Mouse (Mus musculus) cerebral cortex, adult 2 months (tissue): ENCODE results near the gene Rnf222.

Source experiments
- WGBS: fragments of 180-500 bp; shearing (Covaris S2); methylation state at CpG from one replicate; pipeline ENCODE4 v1.1.7; 2018; 5-methylcytosine and 5-hydroxymethylcytosine counted together

Rnf222 gene

DNA sequence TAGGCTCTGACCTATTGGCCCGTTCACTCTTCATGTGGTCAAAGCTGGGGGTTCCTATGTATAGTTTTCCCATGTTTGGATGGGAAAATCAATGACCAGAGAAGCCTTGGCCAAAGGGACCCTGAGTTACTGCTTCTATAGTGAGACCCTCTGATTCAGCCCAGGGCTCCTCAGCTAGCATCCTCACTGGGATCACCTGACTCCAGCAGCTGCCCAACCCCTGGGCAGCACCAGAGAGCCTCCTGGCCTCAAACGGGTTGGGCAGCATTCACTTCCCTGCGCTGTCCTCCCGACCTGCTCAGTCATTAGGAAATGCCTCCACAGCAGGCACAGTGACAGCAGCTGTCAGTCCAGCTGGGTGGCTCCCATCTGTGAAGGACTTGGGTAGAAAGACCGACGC lies at the start of gene Rnf222:
Gene Rnf222 (plus strand): TSS at position 301 of the 400 bp plus-strand sequence.
- 38% methylated on average over 6 of the region's 6 CpGs for WGBS

DNA sequence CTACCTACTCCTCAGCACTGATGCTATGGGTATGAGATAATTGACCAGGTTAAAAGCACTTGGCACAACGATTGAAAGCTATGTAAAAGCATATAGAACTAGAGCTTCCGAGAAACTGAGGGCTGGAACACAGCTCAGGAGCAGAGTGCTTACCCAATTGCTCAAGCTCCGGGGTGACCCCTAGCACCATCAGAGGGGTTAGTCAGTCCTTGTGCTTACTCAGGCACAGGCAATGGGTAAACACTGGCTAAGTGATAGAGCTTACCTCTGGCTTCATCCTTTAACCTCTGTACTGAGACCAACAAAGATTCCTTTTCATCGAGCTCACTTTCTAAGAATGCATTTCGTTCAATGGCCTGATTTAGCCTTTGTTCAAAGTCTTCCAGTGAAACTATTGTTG lies 48.7 kb upstream of the Rnf222 start:
- 62% methylated on average over 5 of the region's 5 CpGs for WGBS

DNA sequence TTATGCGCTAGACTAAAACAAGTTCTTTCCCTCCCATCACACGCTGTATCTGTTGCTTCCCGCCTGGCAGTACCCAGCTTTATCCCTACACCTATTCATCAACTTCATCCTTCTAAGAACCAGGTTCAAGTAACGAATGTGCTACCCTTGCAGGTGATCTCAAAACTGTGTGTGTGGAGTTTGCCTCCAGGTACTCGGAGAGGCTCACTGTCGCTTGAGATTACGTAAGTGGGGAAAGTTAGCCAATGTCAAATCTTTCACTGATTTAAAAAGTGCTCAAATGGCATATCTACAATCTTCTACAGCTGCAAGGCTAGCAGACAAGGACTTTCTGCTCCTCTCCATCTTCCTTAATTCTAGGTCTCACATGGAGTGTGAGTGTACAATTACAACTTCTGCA lies 37.5 kb upstream of the Rnf222 start:
- WGBS: 48% methylated on average over 7 of the region's 7 CpGs

DNA sequence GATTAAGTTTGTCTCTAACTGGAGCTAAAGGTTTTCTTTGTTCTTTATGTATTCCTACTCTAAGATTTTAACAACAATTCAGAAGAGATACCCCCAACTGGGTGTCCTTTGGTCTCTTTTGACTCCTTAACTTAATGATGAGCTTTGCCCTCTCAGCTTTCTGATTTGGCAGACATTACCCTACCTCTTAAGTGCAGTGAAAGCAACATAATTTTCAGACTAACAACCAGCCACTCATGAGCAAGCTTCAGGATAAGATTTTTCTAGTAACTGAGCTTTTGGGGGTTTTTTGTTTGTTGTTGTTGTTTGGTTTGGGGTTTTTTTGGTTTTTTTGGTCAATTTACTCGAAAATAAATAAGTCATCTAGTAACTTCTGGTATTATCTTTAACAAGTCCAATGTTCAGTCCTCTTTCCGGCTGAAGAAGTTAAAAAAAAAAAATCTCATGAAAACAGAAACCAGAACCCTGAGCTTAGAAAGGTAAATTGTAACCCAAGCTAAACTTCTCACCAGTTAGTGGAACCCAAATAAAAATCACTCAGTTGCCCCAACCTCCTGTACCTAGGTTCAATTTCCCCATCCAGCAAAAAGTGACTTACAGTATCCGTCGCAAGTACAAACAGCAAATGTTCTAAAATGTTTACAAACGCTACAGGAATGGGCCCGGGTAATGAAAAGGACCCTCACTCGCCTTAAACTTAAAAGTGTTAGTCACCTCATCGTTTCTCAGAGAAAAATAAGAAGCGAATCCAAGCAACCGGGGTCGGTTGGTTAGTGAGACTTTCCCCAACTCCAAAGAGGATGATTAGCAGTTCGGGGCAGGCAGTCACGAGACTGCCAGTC lies 36.5 kb upstream of the Rnf222 start:
- 1% methylated on average over 13 of the region's 13 CpGs for WGBS

DNA sequence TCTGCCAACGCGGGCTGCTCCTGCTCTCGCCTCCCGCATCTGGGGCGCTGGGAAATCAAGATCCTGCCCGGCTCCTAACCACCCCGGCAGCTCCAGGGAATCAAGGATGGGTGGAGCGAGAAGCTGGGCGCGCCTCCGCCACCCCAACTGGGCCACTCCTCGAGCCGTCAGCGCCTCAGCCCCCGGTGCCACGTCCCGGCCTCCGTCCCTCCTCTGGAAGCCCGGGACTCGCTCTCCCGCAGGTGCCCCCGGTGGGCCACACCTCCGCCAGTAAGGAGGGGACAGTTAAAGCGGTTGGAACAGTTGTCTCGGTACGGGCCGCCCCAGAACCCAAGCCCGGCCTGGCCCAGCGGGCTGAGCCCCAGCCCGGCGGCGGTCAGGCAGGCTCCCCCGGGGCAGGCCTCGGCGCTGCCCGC lies 35.9 kb upstream of the Rnf222 start:
- WGBS: 0% methylated on average over 36 of the region's 36 CpGs

DNA sequence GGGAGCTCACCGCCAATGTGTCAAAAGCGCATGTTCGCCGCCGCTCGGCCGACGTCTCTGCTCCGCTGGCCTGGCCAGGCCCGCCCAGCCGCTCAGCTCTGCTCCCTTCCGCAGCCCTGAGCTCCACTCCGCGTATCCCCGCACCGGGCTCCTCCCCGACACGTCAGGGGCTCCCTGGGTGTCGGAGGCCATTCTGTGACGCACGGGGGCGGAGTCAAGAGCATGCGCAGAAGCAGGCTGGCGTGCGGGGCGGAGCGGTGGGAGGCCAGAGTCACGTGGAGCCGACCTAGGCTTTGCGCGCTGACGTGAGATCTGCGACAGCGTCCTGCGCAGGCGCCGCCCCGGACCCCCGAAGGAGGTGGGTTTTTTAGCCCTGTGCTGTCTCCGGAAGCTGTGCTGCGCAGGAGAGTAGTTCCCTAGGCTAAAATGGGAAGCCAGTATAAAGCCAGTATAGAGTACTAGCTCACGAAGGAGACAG lies 35.4 kb upstream of the Rnf222 start:
- under 1% methylated on average over 42 of the region's 42 CpGs for WGBS

DNA sequence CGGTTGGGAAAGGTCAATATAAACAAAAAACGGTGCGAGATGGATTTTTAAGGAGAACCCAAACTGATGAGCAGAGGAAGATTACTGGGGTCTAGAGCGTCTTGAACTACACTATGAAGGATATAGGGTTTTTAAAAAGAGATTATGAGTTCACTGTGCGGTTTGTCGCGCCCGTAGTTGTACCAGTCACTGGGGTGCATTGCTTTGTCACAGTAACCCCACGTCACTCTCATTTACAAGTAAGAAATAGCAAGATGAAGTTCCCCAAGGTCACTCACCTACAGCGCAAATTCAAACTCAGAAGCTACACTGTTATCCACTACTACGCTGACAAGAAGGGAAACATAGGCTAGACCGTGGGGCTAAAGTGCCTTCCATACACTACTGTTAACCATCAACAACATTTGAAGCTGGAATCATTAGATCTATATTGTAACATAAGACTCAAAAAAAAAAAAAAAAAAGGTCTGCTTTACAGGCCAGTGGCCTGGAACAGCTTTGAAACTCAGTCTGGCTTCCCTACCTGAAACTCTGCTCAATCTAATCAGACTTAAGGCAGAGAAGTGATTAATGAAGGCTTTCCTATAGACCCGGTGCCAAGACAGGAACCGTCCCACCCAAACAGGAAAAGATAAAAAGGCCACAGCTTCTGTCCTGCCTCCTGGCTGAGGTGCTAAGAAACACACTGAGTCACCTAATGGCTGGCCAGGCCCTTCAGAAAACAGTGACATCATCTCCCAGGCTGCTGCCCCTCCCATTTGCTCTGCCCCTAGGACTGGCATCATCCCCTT lies 34.5 kb upstream of the Rnf222 start:
- 32% methylated on average over 14 of the region's 14 CpGs for WGBS

DNA sequence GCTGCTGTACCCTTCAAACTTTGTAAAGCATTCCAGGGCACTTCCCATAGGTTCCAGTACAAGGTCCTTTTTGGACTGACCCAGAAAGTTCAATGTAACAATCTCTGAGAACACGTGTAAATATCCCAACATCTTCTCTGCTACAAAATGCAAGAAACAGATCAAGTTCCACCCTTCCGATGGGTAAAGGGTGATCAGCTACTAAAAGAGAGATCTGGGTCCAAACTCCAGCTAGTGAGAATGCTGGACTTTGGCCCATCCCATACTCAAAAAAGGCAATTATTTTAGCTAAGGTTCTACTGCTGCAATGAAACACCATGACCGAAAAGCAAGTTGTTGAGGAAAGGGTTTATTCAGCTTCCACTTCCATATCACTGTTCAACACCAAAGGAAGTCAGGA lies 33.7 kb upstream of the Rnf222 start:
- WGBS: 86% methylated on average over 3 of the region's 3 CpGs

DNA sequence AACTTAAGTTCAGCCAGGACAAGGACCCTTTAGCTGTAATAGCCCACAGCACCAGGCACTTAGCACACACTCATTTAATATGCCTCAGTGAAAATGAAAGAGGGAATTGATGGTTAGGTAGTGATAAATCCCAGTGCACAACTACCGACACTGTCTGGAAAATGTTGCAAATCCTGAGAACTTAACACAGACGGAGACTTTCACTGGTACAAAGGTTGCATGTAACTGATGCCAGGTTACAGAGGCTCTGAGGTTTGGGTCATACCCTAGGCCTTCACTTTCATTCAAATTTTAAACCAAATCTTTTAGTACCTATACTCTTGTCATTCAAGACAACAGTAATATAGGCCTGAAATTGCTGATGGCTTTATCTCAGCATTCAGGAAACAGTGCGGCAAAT lies 31.0 kb upstream of the Rnf222 start:
- 95% methylated on average over 3 of the region's 3 CpGs for WGBS

DNA sequence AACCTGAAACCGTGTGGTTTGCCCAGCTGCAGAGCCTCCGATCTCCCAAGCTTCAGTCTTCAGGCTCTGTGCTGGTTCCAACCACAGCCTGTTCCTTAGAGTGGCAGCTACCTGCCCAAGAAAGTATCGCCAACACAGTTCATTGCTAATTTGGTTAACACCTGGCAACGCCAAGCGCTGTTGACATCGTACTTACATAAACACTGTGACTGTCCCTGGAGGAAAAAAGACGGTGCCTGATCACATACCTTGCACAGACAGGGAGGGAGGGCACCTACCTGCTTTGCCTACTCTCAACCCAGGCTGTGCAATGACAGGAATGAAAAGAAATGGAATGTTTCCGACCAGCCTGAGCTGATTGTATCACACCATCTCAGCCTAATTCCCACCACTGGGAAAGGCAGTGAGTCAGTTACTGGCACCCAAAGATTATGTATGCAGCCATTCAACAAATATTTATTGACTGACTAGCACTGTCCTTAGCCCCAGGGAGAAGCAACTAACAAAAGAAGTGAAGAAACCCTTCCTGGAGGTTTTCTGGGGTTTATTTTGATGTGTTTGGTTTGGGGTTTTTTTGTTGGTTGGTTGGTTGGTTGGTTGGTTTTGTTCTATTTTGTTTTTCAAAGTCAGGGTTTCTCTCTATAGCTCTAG lies 28.3 kb upstream of the Rnf222 start:
- WGBS: 84% methylated on average over 8 of the region's 8 CpGs

DNA sequence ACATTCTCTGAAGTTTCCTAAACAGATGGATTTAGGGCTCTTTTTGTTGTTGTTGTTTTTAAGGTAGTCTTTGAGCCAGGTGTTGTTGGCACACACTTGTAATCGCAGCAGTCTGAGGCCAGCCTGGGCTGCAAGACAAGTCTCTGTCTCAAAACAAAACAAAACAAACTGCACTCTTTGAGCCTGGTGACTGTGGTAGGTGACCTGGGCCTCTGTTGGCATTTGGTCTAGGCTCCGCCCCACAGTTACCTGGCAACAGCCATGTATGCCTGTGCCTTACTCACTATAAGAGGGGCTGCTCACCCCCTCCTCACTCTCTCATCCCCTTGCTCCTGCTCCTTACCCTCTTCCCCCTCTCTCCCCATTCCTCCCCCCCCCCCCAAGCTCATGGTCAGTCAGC lies 26.1 kb upstream of the Rnf222 start:
- WGBS: 72% methylated on average over 2 of the region's 2 CpGs

DNA sequence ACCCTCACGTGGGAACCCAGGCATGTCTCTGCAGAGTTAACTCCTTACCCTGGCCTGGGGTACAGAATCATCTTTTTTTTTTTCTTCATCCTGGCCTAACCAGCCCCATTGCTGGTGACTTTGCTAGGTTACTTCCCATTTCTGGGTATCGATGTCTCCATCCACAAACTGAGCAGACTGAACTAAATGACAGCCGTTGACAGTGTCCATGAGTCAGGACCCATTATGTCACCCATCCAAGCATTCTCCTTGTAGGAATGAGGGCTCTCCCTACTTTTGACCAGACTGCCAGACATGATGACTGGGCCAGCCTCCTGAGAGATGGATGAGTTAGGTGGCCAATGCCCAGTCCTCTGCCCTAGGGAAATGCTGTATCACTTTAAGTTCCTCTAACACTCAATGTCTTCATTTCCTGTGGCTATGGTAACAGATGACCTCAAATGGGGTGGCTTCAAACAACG lies 24.7 kb upstream of the Rnf222 start:
- WGBS: 63% methylated on average over 4 of the region's 4 CpGs

DNA sequence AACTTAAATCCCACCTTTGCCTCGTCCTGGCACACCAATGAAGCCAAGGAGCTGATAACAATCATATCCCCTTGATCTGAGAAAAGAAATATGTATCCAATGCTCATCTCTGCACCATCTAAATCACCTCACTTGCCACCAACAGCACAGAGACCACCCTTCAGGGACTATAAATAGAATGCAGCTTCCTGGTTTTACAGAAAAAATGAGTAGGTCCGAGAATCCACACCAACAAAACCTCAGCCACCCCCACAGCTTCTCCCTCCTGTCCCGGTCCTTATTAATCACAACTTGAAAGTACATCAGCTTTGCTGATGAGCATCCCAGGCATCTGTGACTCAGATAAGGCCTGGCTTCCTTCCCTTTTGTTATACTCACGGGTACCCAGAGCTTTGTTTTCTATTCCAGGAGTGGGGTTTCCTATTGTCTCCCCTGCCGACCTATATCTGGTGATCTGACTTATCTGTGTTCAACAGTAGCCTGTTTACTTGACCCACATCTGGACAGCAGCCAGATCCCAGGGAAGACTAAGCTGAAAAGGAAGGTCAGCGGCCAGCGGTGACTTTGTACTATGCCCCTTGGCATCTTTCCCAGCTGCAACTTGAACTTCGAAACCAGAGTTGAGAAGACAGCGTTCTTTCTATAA lies 23.7 kb upstream of the Rnf222 start:
- WGBS: 46% methylated on average over 9 of the region's 9 CpGs

DNA sequence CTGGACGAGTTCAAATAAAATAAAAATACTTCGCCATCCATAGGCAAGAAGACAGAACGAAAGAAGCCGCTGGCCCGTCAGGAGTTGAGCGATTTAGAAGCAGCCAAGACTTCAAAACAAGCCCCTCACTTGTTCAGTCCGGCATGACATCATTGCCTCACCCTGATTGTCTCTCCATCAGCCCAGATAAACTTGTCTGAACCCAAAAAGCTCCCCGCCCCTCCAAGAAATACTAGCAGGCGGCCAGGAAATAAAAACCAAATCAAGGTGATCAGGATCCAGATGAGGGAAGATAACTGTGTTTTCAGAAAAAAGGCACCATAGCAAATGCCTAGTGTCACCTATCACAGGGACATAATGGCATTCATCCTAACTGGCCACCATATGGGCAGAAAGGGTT lies 17.1 kb upstream of the Rnf222 start:
- 78% methylated on average over 9 of the region's 9 CpGs for WGBS

DNA sequence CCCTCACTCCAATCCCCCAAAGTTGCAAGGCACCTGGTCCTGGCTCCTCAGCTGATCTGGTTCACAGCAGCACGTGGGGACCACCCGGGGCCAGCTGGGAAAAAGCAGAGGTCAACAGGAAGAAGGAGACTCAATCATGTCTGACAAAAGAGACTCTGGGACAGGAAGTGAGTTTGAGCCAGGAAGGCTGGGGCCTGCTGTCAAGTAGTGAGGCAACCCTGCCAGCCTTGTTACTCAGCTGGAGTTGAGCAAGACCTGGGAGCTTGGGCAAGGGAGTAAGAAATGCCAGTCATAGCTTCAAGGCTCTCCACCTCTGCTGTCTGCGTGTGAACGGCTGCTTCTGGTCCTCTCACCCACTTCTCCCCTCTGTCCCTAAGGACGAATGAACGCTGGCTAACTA lies 16.6 kb upstream of the Rnf222 start, which contains the start of gene Ndel1:
Gene Ndel1 (minus strand): TSS at position 111 of the 400 bp plus-strand sequence.
- WGBS: 52% methylated on average over 6 of the region's 6 CpGs

DNA sequence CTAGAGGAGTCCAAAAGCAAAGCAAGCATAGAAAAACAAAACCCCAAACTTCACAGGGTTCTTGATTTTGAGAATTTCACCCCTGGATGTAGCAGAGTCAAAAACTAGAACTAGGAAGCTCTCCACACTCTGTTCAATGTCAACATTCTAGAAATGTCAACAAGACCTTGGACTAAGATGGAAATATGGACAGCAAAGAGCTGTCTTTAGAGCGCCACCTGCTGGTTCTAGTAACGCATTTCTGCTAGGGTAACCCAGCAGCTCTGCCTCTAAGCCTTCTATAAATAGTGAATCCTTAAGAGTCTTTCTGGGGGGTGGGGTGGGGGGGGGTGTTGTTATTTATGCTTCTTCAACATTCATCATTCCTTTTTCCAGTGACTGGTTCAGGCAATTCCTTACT lies 13.5 kb upstream of the Rnf222 start:
- 0% methylated on average over 2 of the region's 2 CpGs for WGBS

DNA sequence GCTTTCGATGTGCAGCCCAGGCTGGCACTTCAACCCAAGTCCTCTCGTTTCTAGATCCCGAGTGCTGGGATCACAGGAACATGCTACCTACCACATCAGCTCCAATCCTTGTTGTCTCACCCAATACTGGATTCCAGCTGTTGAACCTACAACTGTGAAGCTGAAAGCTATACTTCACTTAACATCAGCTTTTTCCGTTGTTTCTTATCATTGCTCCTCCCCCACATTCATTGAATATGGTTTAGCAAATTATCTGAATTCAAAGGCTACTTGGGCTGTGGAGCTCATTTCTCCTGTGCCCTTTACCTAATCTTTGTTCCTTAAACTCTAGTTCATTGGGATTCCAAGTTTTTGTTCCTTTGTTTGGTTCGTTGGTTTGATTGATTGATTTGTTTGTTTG lies 9.5 kb upstream of the Rnf222 start:
- 92% methylated on average over 5 of the region's 5 CpGs for WGBS

DNA sequence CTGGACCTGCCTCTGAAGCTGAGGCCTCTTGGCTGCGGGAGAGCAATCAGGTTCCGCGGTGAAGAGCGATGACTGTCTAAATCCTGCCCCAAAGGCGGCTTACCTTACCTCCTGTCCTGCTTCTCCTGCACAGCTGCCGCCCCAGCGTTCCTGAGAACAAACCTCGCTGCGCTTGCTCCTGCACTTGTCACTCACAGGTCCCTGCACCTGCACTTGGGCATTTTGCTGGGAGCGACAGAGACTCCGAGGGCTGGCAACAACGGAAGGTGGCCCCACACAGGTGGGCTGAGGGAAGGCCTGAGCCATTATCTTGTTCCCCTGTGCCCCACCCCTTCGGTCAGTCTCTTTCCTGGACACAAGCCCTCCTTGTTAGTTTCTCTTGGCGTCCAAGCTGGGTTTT lies 6.2 kb upstream of the Rnf222 start:
- WGBS: 55% methylated on average over 14 of the region's 14 CpGs

DNA sequence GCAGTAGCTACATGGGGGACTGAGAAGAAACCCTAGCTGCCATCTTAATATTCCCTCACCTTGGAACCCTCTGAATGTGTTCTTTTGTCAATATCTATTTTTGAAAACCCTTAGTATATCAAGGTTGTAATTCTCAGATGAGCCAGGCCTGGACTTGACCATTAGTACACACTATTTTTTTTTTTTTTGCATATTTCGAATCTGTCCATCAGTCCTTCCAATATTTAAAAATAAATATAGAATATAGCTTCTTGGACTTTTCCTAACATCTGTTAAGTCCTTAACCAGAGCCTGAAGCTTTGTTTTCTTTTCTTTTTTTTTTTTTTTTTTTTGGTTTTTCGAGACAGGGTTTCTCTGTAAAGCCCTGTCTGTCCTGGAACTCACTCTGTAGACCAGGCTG lies 4.5 kb upstream of the Rnf222 start:
- WGBS: 82% methylated on average over 2 of the region's 2 CpGs

DNA sequence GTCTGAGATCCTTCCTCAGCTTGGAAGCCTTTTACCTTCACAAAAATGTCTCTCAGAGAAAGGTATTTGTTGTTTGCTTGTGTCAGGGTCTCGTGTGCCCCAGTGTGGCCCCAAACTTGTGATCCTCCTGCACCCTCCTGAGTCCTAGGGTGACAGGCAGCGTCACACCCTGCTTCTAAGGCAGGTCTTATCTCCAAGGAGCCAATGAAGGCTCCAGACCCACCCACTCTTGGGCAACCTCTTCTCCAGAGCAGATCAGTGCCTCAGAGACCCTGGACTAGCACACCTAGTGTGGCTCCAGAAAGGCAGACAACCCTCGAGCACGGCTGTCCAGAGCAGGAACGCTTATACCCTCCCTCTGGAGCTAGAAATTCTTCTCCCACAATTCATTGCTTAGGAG lies 4.0 kb upstream of the Rnf222 start:
- 86% methylated on average over 5 of the region's 5 CpGs for WGBS

DNA sequence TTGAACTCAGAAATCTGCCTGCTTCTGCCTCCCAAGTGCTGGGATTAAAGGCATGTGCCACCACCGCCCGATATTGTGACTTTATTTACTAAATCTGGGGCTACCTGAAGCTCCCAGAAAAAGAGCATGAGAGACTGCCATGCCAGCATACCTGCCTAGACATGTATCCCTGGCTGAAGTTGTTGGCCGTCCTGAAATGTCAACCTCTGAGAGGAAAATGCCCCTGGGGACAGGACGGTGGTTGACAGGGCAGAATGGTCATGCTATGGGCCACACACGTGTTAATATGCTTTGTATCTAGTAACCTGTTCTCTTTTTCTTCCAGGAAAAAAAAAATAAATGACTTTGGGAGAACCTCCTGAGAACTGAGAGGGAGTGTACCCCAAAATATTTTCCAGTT lies 2.3 kb upstream of the Rnf222 start:
- WGBS: 88% methylated on average over 5 of the region's 5 CpGs

DNA sequence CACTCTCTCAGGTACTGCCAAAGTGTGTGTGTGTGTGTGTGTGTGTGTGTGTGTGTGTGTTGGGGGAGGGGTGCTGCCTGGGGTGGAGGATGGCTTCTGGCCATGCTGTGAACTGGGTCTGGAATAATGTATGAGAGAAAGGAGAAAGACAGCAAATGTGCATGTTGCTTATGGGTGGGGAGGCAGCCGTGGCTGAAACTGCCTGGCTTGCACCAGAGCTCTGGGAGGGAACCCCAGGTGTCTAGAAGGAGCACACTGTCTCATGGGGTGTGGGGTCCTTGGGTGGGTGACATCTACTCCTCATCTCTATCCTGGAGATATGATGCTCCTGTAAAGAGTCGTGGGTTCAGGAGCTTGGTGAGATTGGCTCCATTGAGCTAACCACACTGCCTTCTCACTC lies 300 bp downstream of the Rnf222 start:
- WGBS: 78% methylated on average over 2 of the region's 2 CpGs
